Mouse (Mus musculus): ENCODE measurements at regions not wholly inside any gene's neighbourhood (a gene's known extent, or its start where the extent isn't known, plus 50 kb on each side); places are given as distances from the start of the nearest gene placed in this dataset.
"Not testable (repeated sequence)": the region's sequence is repeated elsewhere in the genome, so short reads cannot be mapped to it uniquely, and the experiment has no call there.

GRCm38 (mm10) chr13:52325647-52326046 lies 205.4 kb downstream of the Diras2 start:
- DNase-seq (ENCODE audit: low spot score), result not testable (repeated sequence)

GRCm38 (mm10) chr13:52327734-52328133 lies 203.3 kb downstream of the Diras2 start:
- no peak for DNase-seq (ENCODE audit: low spot score)

GRCm38 (mm10) chr13:52328766-52329165 lies 202.3 kb downstream of the Diras2 start:
- DNase-seq (ENCODE audit: low spot score), result no peak

- no peak for DNase-seq (ENCODE audit: low spot score)
Observed at GRCm38 (mm10) chr13:52331068-52331467, 200.0 kb downstream of the Diras2 start.

GRCm38 (mm10) chr13:52334962-52335361 lies 196.1 kb downstream of the Diras2 start:
- DNase-seq (ENCODE audit: low spot score), result no peak

- DNase-seq (ENCODE audit: low spot score), result no peak
Observed at GRCm38 (mm10) chr13:52337936-52338335, 193.1 kb downstream of the Diras2 start.

GRCm38 (mm10) chr13:52339156-52339555 lies 191.9 kb downstream of the Diras2 start:
- DNase-seq (ENCODE audit: low spot score), result no peak

- DNase-seq (ENCODE audit: low spot score), result no peak
Observed at GRCm38 (mm10) chr13:52341981-52342380, 189.1 kb downstream of the Diras2 start.

- DNase-seq (ENCODE audit: low spot score), result no peak
Observed at GRCm38 (mm10) chr13:52344383-52344782, 186.7 kb downstream of the Diras2 start.

GRCm38 (mm10) chr13:52344853-52345252 lies 186.2 kb downstream of the Diras2 start:
- DNase-seq (ENCODE audit: low spot score), result no peak

- DNase-seq (ENCODE audit: low spot score), result peak; percentile 40
Observed at GRCm38 (mm10) chr13:52345375-52346026, 185.6 kb downstream of the Diras2 start.

GRCm38 (mm10) chr13:52346027-52346375 lies 185.1 kb downstream of the Diras2 start:
- DNase-seq (ENCODE audit: low spot score), result no peak

GRCm38 (mm10) chr13:52347631-52348030 lies 183.4 kb downstream of the Diras2 start:
- no peak for DNase-seq (ENCODE audit: low spot score)

- no peak for DNase-seq (ENCODE audit: low spot score)
Observed at GRCm38 (mm10) chr13:52349606-52350005, 181.5 kb downstream of the Diras2 start.

- peak; percentile 8 for DNase-seq (ENCODE audit: low spot score)
Observed at GRCm38 (mm10) chr13:52352576-52352975, 178.5 kb downstream of the Diras2 start.

GRCm38 (mm10) chr13:52353437-52353836 lies 177.6 kb downstream of the Diras2 start:
- DNase-seq (ENCODE audit: low spot score), result no peak

- DNase-seq (ENCODE audit: low spot score), result no peak
Observed at GRCm38 (mm10) chr13:52353966-52354365, 177.1 kb downstream of the Diras2 start.

GRCm38 (mm10) chr13:52355921-52356320 lies 175.2 kb downstream of the Diras2 start:
- not testable (repeated sequence) for DNase-seq (ENCODE audit: low spot score)

- DNase-seq (ENCODE audit: low spot score), result not testable (repeated sequence)
Observed at GRCm38 (mm10) chr13:52359332-52359731, 171.7 kb downstream of the Diras2 start.

- no peak for DNase-seq (ENCODE audit: low spot score)
Observed at GRCm38 (mm10) chr13:52361177-52361846, 169.8 kb downstream of the Diras2 start.

- no peak for DNase-seq (ENCODE audit: low spot score)
Observed at GRCm38 (mm10) chr13:52362266-52362665, 168.8 kb downstream of the Diras2 start.

GRCm38 (mm10) chr13:52369851-52370250 lies 161.2 kb downstream of the Diras2 start:
- no peak for DNase-seq (ENCODE audit: low spot score)

- DNase-seq (ENCODE audit: low spot score), result no peak
Observed at GRCm38 (mm10) chr13:52371986-52372385, 159.1 kb downstream of the Diras2 start.

GRCm38 (mm10) chr13:52374781-52375180 lies 156.3 kb downstream of the Diras2 start:
- no peak for DNase-seq (ENCODE audit: low spot score)

All from adipocyte (in vitro differentiated cells).